Mouse (Mus musculus) midbrain, embryonic 11.5 days (tissue): ENCODE measurements at regions not wholly inside any gene's neighbourhood (a gene's known extent, or its start where the extent isn't known, plus 50 kb on each side); places are given as distances from the start of the nearest gene placed in this dataset.

ENCODE experiments used
- ATAC-seq: fragments of 200-750 bp; cut with Nextera tagmentation; 2 replicates; pipeline ENCODE4 v1.8.0; 2017; ENCODE audit warnings: moderate TSS enrichment, moderate library complexity; ENCODE audit not compliant: low FRiP score
- DNase-seq: peaks from one replicate; pipeline ENCODE4 v3.0.0; 2015; ENCODE audit warnings: low spot score; ENCODE audit errors: missing footprints
- H3K27ac ChIP-seq: fragments of 300-500 bp; sonication (generic); 2 replicates; pipeline ENCODE4 v1.5.1; 2014; ENCODE audit warnings: low read depth, low read length
- H3K27me3 ChIP-seq: fragments of 300-500 bp; sonication (generic); 2 replicates; pipeline ENCODE4 v1.6.1; 2014; ENCODE audit warnings: mild to moderate bottlenecking, low read length, moderate library complexity, mixed read lengths; ENCODE audit not compliant: control insufficient read depth, insufficient read depth
- H3K36me3 ChIP-seq: fragments of 300-500 bp; sonication (generic); 2 replicates; pipeline ENCODE4 v1.6.1; 2014; ENCODE audit warnings: mild to moderate bottlenecking, low read length, moderate library complexity, mixed read lengths; ENCODE audit not compliant: control insufficient read depth, insufficient read depth
- H3K4me1 ChIP-seq: fragments of 300-500 bp; sonication (generic); 2 replicates; pipeline ENCODE4 v1.6.1; 2014; ENCODE audit warnings: low read length; ENCODE audit not compliant: control insufficient read depth, insufficient read depth
- H3K4me2 ChIP-seq: fragments of 300-500 bp; sonication (generic); 2 replicates; pipeline ENCODE4 v1.6.1; 2014; ENCODE audit warnings: mild to moderate bottlenecking, moderate library complexity
- H3K4me3 ChIP-seq: fragments of 300-500 bp; sonication (generic); 2 replicates; pipeline ENCODE4 v1.5.1; 2014; ENCODE audit warnings: low read depth, low read length
- H3K9ac ChIP-seq: fragments of 300-500 bp; sonication (generic); 2 replicates; pipeline ENCODE4 v1.6.1; 2014; ENCODE audit warnings: low read length
- H3K9me3 ChIP-seq: fragments of 300-500 bp; sonication (generic); 2 replicates; pipeline ENCODE4 v1.6.1; 2016; ENCODE audit warnings: low read length; ENCODE audit not compliant: control insufficient read depth
- WGBS: fragments of 180-500 bp; shearing (Covaris S2); extraction: QIAGEN DNeasy Blood & Tissue Kit; methylation state at CpG from one replicate; pipeline ENCODE4 v1.1.7; 2014; 5-methylcytosine and 5-hydroxymethylcytosine counted together

- H3K4me1 ChIP-seq: no peaks in the 10 kb centered on the region
These were observed 608.5 kb downstream of the Gm826 start for GRCm38 (mm10) chr2:159725158-159726076.

GRCm38 (mm10) chr2:159729301-159729700, 604.7 kb downstream of the Gm826 start:
- DNase-seq (no peak), ATAC-seq (no peak)
- no peaks in the 10 kb centered on the region for H3K9me3 ChIP-seq
- H3K4me1 ChIP-seq: no peaks in the 10 kb centered on the region
- H3K4me2 ChIP-seq: no peak overlapping the region
- H3K27me3 ChIP-seq: no peaks in the 10 kb centered on the region
- no peak overlapping the region for H3K9ac ChIP-seq
- 81% methylated on average over 3 of the region's 3 CpGs for WGBS
- H3K27ac ChIP-seq: no peak overlapping the region
- no peak overlapping the region for H3K4me3 ChIP-seq
- H3K36me3 ChIP-seq: no peaks in the 10 kb centered on the region

More at GRCm38 (mm10) chr2:159725158-159726076, 608.5 kb downstream of the Gm826 start:
- WGBS: 45% methylated on average over 7 of the region's 7 CpGs
- H3K27me3 ChIP-seq: no peaks in the 10 kb centered on the region
- no peak overlapping the region for H3K27ac ChIP-seq
- DNase-seq (no peak), ATAC-seq (no peak)
- H3K9me3 ChIP-seq: no peaks in the 10 kb centered on the region
- no peak overlapping the region for H3K4me2 ChIP-seq
- H3K4me3 ChIP-seq: no peak overlapping the region
- H3K36me3 ChIP-seq: no peaks in the 10 kb centered on the region
- no peak overlapping the region for H3K9ac ChIP-seq

GRCm38 (mm10) chr2:159730221-159730620, 603.7 kb downstream of the Gm826 start:
- no peak for ATAC-seq

GRCm38 (mm10) chr2:159731305-159731704, 602.7 kb downstream of the Gm826 start:
- H3K36me3 ChIP-seq: no peaks in the 10 kb centered on the region
- H3K9ac ChIP-seq: no peak overlapping the region
- no peaks in the 10 kb centered on the region for H3K4me1 ChIP-seq
- DNase-seq (no peak), ATAC-seq (no peak)
- no peak overlapping the region for H3K27ac ChIP-seq
- H3K4me3 ChIP-seq: no peak overlapping the region
- no peaks in the 10 kb centered on the region for H3K27me3 ChIP-seq
- no peaks in the 10 kb centered on the region for H3K9me3 ChIP-seq
- no peak overlapping the region for H3K4me2 ChIP-seq

More at GRCm38 (mm10) chr2:159730221-159730620, 603.7 kb downstream of the Gm826 start:
- Histone ChIP-seq H3K4me1 (no peaks in the 10 kb centered on the region), H3K27me3 (no peaks in the 10 kb centered on the region), H3K9ac (no peak overlapping the region), H3K4me2 (no peak overlapping the region), H3K36me3 (no peaks in the 10 kb centered on the region), H3K9me3 (no peaks in the 10 kb centered on the region), H3K27ac (no peak overlapping the region), H3K4me3 (no peak overlapping the region)
- DNase-seq: no peak
- 85% methylated on average over 8 of the region's 8 CpGs for WGBS

- Histone ChIP-seq H3K27ac (no peak overlapping the region), H3K4me3 (no peak overlapping the region), H3K27me3 (no peaks in the 10 kb centered on the region), H3K4me2 (no peak overlapping the region), H3K36me3 (no peaks in the 10 kb centered on the region), H3K9ac (no peak overlapping the region), H3K4me1 (no peaks in the 10 kb centered on the region), H3K9me3 (no peaks in the 10 kb centered on the region)
- 47% methylated on average over 3 of the region's 3 CpGs for WGBS
- ATAC-seq (no peak), DNase-seq (no peak)
These were observed 601.5 kb downstream of the Gm826 start for GRCm38 (mm10) chr2:159732413-159732812.

- DNase-seq (no peak), ATAC-seq (no peak)
- Histone ChIP-seq H3K4me3 (no peak overlapping the region), H3K4me1 (no peaks in the 10 kb centered on the region), H3K27ac (no peak overlapping the region), H3K4me2 (no peak overlapping the region), H3K36me3 (no peaks in the 10 kb centered on the region), H3K9me3 (no peaks in the 10 kb centered on the region), H3K27me3 (no peaks in the 10 kb centered on the region), H3K9ac (no peak overlapping the region)
- WGBS: 85% methylated on average over 5 of the region's 5 CpGs
These were observed 599.4 kb downstream of the Gm826 start for GRCm38 (mm10) chr2:159734576-159734975.

- WGBS: 41% methylated on average over 7 of the region's 7 CpGs
- ATAC-seq: peak; percentile 90
- Histone ChIP-seq H3K27ac (no peak overlapping the region), H3K9ac (no peak overlapping the region), H3K9me3 (no peaks in the 10 kb centered on the region), H3K27me3 (no peaks in the 10 kb centered on the region), H3K4me1 (no peaks in the 10 kb centered on the region; the same call in 1 of the 2 replicates), H3K36me3 (no peaks in the 10 kb centered on the region), H3K4me2 (no peak overlapping the region), H3K4me3 (no peak overlapping the region)
- peak; percentile 82 for DNase-seq
These were observed 578.4 kb downstream of the Gm826 start for GRCm38 (mm10) chr2:159755541-159756011.

- Histone ChIP-seq H3K27me3 (no peaks in the 10 kb centered on the region), H3K4me3 (no peak overlapping the region), H3K27ac (no peak overlapping the region), H3K4me2 (no peak overlapping the region), H3K4me1 (no peaks in the 10 kb centered on the region; the same call in 1 of the 2 replicates), H3K36me3 (no peaks in the 10 kb centered on the region), H3K9ac (no peak overlapping the region), H3K9me3 (no peaks in the 10 kb centered on the region)
- ATAC-seq: no peak
- DNase-seq: no peak
- WGBS: 85% methylated on average over 6 of the region's 6 CpGs
These were observed 573.2 kb downstream of the Gm826 start for GRCm38 (mm10) chr2:159760806-159761205.

GRCm38 (mm10) chr2:159763115-159763514, 570.8 kb downstream of the Gm826 start:
- Histone ChIP-seq H3K36me3 (no peaks in the 10 kb centered on the region), H3K4me1 (no peaks in the 10 kb centered on the region), H3K4me2 (no peak overlapping the region), H3K27ac (no peak overlapping the region), H3K9ac (no peak overlapping the region), H3K9me3 (no peaks in the 10 kb centered on the region), H3K27me3 (no peaks in the 10 kb centered on the region), H3K4me3 (no peak overlapping the region)
- 89% methylated on average over 6 of the region's 6 CpGs for WGBS
- DNase-seq (no peak), ATAC-seq (no peak)
